Mouse (Mus musculus): ENCODE measurements around the gene Sestd1.

DNA sequence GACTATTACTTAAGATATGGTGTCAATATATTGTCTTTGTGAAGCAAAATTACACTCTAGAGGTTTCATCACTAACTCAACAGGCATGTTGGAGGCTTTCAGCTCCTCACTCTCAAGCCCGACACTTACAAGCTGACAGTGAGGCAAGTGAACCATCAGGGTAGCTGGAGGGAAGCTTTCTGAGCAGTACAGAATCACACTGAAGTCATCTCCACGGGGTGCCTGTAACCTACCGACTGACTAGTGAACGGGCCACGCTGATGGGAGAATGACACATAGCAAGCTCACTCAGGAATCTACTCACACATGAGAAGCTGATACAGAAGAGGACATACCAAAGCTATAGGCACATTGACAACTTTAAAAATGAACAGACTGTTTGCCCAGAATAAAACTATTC is 67.5 kb downstream of the Sestd1 start:
- TF ChIP-seq POLR2A (IDR thresholded peaks at IDR 0.05; ENCODE audit: insufficient read depth, low read depth, low read length), result no peak
- TF ChIP-seq CTCF (IDR thresholded peaks at IDR 0.05; ENCODE audit: insufficient read depth, low read depth, low read length), result no peak

Measured in olfactory bulb, adult 2 months (tissue).